Mouse (Mus musculus) brain, embryonic 14.5 days (tissue): ENCODE measurements around the gene Bcar3.

Experiments used
- CTCF ChIP-seq: fragments of 200-500 bp; IDR thresholded peaks from 2 replicates; pipeline ENCODE4 v1.5.1; 2012; ENCODE audit warnings: inconsistent platforms, mild to moderate bottlenecking, moderate library complexity, borderline replicate concordance; ENCODE audit not compliant: insufficient read depth, insufficient read length; ENCODE audit errors: extremely low read depth
- POLR2A ChIP-seq: fragments of 200-500 bp; IDR thresholded peaks from 2 replicates; pipeline ENCODE4 v1.6.1; 2012; ENCODE audit warnings: mild to moderate bottlenecking, inconsistent platforms, borderline replicate concordance; ENCODE audit not compliant: poor library complexity, insufficient read depth, insufficient read length, severe bottlenecking; ENCODE audit errors: extremely low read depth

DNA sequence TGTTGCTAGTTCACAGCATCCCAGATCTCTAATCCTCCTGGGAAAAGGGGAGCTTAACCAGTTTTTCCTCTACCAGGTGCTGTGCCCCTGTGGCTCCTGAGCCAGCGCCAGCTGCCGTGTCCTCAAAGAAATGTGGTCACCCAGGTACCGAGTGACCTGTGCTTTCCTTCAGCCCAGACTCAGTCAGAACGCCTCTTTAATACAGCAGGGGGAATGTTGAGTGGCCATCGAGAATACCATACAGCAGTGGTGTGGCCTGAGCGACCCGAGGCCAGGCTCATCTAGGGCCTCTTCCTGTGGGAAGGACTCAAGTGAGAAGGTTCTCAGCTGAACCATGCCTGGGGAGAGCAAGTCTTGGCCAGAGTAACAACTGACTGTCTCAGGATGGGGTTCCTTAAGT, 156.1 kb downstream of the Bcar3 start:
- TF ChIP-seq POLR2A (no peak), CTCF (no peak)
